Mouse (Mus musculus): Measurements from ENCODE around the gene Calhm1.

DNA sequence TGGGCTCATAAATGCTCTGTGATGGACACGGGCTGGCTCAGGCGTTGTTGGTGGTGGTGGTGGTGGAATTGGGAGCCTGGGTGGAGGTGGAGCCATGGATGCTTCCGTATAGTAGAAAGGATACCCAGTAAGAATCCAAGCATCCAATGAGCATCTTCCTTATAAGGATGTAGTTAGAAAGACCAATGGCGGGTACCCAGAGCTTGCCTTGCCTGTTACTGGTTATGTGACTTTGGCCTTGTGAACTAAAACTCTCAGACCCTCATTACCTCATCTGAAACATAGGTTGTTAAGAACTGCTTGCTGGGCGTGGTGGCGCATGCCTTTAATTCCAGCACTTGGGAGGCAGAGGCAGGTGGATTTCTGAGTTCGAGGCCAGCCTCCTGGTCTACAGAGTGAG, 9.7 kb upstream of the Calhm1 start:
- TF ChIP-seq POLR2A (IDR thresholded peaks at IDR 0.05; ENCODE audit: borderline replicate concordance, low read depth, low read length) = no peak
- TF ChIP-seq CTCF (IDR thresholded peaks at IDR 0.05; ENCODE audit: low read depth, low read length) = no peak

All from bone marrow macrophage, adult 2 months (primary cell).